Mouse (Mus musculus) lung, adult 2 months (tissue): ENCODE measurements around the gene Gsta1.

Experiments
- CTCF ChIP-seq: fragments of 200-500 bp; IDR thresholded peaks from 2 replicates; pipeline ENCODE4 v1.5.1; 2011; ENCODE audit warnings: mild to moderate bottlenecking, low read length, control low read depth; ENCODE audit not compliant: insufficient read depth
- POLR2A ChIP-seq: fragments of 200-500 bp; IDR thresholded peaks from 2 replicates; pipeline ENCODE4 v1.6.1; 2011; ENCODE audit warnings: low read depth, mild to moderate bottlenecking, control low read depth, low read length, borderline replicate concordance; ENCODE audit errors: extremely low read depth

DNA sequence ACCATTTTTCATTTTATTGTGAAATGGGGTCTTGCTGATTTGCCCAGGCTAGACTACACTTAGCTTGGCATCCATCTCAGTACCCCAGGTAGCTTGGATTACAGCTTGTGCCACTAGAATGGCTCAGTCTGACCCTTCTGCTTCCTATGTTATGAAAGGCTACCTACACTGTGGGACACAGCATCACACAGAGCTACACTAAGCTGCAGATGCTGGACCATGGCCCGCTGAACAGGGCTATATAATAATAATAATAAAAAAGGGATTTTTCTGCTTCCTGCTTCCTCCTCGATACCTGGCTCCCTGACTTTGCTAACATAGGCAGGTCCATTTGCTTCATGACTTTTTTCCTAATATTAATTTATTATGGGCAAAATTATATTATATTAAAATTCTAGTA lies 6.0 kb upstream of the Gsta1 start:
- TF ChIP-seq CTCF: no peak
- TF ChIP-seq POLR2A: no peak
